Mouse (Mus musculus): Measurements from ENCODE around the gene Anapc16. TPM values are rescaled to one million over a fixed set of nuclear protein-coding genes. Genes with fewer than 3 reads are reported as not detected.

The Anapc16 gene
- total RNA-seq, 2 experiments from 2014 or later = 62.0 to 66.6 TPM

GRCm38 (mm10) chr10:59977141-59977540 is 25.8 kb downstream of the Anapc16 start:
- intact Hi-C loops (cut with DNase I) = no loop called here

GRCm38 (mm10) chr10:59974786-59975185 is 28.1 kb downstream of the Anapc16 start:
- intact Hi-C loops (cut with DNase I) = no loop called here
- no peak for DNase-seq (ENCODE audit: low spot score in 2 of 2)

More at GRCm38 (mm10) chr10:59977141-59977540, 25.8 kb downstream of the Anapc16 start:
- DNase-seq (ENCODE audit: low spot score in 2 of 2) = no peak

GRCm38 (mm10) chr10:59974191-59974664 is 28.7 kb downstream of the Anapc16 start:
- intact Hi-C loops (cut with DNase I) = no loop called here
- peak; percentile 49 to 56 for DNase-seq (ENCODE audit: low spot score in 2 of 2)

DNA sequence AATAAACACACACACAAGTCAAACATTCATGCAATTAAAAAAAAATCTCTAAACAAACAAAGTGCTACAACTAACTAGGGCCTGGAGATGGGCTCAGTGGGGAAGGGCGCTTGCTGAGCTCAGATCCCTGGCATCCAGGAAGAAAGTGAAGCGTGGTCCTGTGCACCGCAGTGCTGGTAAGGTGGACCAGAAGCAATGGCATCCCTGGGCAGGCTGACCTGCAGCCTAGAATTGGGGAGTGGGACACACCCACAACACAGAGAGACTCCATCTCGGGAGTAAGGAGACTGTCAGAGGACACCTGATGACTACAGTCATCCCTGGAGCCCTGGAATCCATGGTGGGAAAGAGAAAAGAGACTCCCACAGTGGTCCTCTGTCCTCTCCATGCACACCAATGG is 29.5 kb downstream of the Anapc16 start:
- no peak for DNase-seq (ENCODE audit: low spot score in 2 of 2)
- intact Hi-C loops (cut with DNase I) = no loop called here

DNA sequence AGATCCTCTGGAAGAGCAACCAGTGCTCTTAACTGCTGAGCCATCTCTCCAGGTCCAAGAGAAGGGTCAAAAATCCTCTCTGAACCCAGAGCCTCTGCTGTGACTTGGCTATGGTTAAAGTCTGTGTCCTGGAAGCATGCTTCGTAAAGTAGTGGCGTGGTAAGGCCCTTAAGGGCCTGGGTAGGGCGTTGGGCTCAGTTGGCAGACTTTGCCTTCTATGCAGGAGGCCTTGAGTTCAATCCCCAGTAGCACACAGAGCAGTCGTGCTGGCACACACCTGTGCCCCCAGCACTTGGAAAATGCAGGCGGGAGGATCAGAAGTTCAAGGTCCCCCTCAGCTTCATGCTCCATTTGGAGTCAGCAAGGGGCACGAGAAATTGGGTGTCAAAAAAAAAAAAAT is 29.9 kb downstream of the Anapc16 start:
- no peak for DNase-seq (ENCODE audit: low spot score in 2 of 2)
- intact Hi-C loops (cut with DNase I) = no loop called here

- intact Hi-C loops (cut with DNase I) = no loop called here
- DNase-seq (ENCODE audit: low spot score in 2 of 2) = no peak
These were observed 30.4 kb downstream of the Anapc16 start for GRCm38 (mm10) chr10:59972534-59972933.

DNA sequence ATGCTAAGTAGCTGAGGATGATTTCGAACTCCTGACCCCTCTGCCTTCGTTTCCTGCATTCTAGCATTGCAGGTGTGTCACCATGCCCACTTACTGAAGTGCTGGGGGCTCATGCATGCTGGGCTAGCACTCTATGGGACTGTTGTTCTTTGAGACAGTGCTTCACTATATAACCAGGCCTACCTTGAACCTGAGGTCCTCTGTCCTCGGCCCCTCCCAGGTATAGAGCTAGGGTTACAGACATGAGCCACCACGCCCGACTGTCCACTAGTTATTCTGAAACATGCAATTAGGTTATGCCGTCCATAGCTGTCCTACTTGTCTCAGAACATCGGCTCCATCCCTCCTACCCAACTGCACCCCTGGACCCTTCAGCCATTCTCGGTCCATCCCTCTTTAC is 31.1 kb downstream of the Anapc16 start:
- no peak for DNase-seq (ENCODE audit: low spot score in 2 of 2)
- intact Hi-C loops (cut with DNase I) = no loop called here

GRCm38 (mm10) chr10:59970450-59971062 is 32.4 kb downstream of the Anapc16 start:
- intact Hi-C loops (cut with DNase I) = no loop called here
- no peak for DNase-seq (ENCODE audit: low spot score in 2 of 2)

GRCm38 (mm10) chr10:59969821-59970449 is 33.0 kb downstream of the Anapc16 start:
- intact Hi-C loops (cut with DNase I) = loop anchor here (2.0 kb wide), 1 partner anchor 17 kb away; no protein-coding TSS in a partner anchor
- DNase-seq (ENCODE audit: low spot score in 2 of 2) = peak; percentile 80 to 83

DNA sequence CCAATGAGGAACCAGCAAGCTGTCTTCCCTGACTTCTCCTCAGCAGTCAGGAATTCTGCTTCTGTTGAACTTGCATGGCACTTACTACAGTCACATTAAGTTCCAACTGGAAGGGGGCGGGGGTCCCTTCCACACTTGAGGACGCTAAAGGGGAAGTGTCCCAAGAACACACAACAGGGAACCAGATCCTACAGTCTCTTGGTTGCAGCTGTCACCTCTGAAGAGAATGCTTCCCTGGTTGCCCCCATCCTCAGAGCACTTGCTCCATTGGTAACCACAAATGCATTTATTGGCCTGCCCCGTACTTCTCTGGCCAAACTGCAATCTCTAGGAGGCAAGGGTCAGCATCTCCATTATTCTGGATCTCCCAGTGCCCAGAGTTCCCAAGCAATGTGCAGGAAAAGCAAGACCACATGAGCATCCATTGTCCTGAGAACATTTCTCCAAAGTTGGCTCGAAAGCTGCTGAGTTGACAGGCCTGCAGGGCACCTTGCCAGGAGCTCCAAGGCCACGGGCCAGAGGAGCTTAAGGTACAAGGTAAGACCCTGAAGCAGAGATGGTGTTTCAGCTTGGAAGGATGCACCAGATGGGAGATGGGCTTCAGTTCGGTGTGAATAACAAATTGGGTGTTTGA is 35.5 kb downstream of the Anapc16 start:
- intact Hi-C loops (cut with DNase I) = no loop called here
- no peak for DNase-seq (ENCODE audit: low spot score in 2 of 2)

GRCm38 (mm10) chr10:59966743-59967142 is 36.2 kb downstream of the Anapc16 start:
- intact Hi-C loops (cut with DNase I) = no loop called here

GRCm38 (mm10) chr10:59965788-59966187 is 37.1 kb downstream of the Anapc16 start:
- intact Hi-C loops (cut with DNase I) = no loop called here
- no peak for DNase-seq (ENCODE audit: low spot score in 2 of 2)

More at GRCm38 (mm10) chr10:59966743-59967142, 36.2 kb downstream of the Anapc16 start:
- DNase-seq (ENCODE audit: low spot score in 2 of 2) = no peak

DNA sequence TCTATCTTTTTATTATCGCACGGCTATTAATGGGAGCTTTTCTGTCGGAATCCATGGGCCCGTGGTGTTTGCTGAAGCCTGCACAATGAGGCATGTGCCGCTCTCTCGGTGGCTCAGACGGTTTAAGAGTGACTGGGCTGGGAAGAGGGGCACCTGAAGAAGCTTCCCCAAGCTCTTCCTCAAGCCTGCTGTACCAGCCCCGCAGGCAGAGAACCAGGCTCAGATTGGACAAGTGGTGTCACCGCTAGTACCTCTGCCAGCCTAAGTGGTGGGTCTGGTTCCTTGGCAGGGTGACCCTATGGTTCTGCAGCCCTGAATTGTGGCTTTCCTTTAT is 37.6 kb downstream of the Anapc16 start:
- no peak for DNase-seq (ENCODE audit: low spot score in 2 of 2)
- intact Hi-C loops (cut with DNase I) = no loop called here

GRCm38 (mm10) chr10:59964504-59965361 is 38.2 kb downstream of the Anapc16 start:
- intact Hi-C loops (cut with DNase I) = no loop called here
- no peak for DNase-seq (ENCODE audit: low spot score in 2 of 2)

DNA sequence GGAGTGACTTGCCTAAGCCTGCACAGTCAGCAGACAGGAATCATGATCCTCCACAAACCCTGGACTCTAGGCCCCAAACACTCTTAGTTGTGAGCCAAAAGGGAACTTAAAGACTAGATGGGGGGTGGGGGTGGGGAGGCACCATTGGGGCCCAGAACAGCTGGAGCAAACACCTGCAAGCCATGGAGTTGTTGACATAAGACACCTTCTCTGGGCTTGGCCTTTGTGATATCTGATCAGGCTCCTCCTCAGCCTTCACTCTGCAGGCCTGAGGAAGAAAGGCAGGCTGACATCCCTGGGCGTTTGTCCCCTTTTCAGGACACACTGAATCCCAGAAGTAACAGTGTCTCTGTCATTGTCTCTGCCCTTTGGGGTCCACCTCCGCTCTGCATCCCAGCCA is 39.3 kb downstream of the Anapc16 start:
- no peak for DNase-seq (ENCODE audit: low spot score in 2 of 2)
- intact Hi-C loops (cut with DNase I) = no loop called here

DNA sequence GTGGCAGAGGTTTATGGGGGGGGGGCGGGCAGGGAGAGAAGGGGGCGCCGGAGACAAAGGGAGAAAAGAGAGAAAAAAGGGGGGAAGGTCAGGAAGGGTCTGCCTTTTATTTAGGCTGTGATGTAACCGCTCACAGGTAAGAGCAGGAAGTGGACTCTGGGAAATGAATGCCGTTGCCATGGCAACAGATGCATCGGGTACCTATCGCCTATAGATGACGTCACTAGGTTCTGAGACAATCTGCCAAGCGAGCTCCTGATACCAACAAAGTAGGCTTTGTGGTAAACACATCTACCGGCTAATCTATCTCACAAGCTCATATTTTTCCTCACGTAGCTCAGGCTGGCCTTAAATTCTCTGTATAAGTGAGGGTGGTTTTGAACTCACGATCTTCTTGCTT is 43.4 kb downstream of the Anapc16 start:
- intact Hi-C loops (cut with DNase I) = no loop called here
- no peak for DNase-seq (ENCODE audit: low spot score in 2 of 2)

- intact Hi-C loops (cut with DNase I) = no loop called here
- DNase-seq (ENCODE audit: low spot score in 2 of 2) = no peak
These were observed 44.5 kb downstream of the Anapc16 start for GRCm38 (mm10) chr10:59958458-59958857.

DNA sequence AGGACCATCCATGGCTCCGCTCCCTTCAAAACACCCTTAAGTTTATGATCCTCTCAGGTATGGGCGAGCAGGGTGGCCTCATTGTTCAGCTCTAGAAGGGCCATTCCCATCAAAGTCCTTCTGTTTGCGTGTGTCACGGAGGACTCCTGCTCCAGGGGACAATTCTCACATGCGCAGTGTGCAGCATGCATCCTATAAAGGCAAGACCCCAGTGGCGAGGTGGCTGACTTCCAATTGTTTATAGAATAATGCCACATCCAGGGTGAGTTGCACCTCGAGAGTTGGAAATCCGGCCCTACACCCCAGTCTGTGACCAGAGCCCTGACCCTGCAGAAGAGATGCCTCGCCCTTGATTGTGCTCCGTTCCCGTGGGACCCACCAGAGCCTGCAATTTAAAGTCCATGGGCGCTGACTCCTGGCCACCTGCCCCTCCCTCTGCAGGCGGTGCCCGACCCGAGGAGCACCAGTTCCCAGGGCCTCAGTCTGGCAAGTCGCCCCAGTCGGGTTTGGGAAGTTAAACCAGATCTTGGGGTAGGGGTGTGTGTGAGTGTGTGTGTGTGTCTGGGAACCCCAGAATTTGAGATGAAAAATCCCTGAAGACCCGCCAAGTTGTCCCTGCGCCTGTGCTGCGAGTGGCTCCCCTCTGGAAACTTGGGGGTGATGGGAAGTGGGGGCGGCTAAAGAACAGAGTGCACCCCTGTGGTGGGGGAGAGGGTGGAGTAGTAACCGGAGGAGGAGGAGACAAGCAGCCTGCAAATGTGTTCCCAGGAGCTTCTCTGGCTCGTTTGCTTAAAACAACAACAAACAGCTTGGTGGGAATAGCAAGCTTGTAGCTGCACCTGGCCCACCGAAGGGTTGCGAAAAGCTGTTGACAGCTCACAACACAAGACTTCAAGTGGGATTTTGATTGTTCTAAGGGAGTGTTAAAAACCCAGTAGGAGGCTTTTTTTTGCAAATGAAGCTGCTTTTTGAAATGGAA is 45.5 kb downstream of the Anapc16 start:
- peak; percentile 47 to 59 for DNase-seq (ENCODE audit: low spot score in 2 of 2)
- intact Hi-C loops (cut with DNase I) = no loop called here

- DNase-seq (ENCODE audit: low spot score in 2 of 2) = no peak
- intact Hi-C loops (cut with DNase I) = no loop called here
These were observed 46.3 kb downstream of the Anapc16 start for GRCm38 (mm10) chr10:59956681-59957080.

All from left cerebral cortex, postnatal 36 days (tissue).